Mouse (Mus musculus) liver, embryonic 14.5 days (tissue): ENCODE results near the gene Cacna1i.

Experiments used
- CTCF ChIP-seq: IDR thresholded peaks from 2 replicates; pipeline ENCODE4 v1.5.1; 2016; ENCODE audit warnings: antibody characterized with exemption, low read depth, control low read depth
- EP300 ChIP-seq: IDR thresholded peaks from 2 replicates; pipeline ENCODE4 v1.6.1; 2016; ENCODE audit warnings: antibody characterized with exemption, low read depth

DNA sequence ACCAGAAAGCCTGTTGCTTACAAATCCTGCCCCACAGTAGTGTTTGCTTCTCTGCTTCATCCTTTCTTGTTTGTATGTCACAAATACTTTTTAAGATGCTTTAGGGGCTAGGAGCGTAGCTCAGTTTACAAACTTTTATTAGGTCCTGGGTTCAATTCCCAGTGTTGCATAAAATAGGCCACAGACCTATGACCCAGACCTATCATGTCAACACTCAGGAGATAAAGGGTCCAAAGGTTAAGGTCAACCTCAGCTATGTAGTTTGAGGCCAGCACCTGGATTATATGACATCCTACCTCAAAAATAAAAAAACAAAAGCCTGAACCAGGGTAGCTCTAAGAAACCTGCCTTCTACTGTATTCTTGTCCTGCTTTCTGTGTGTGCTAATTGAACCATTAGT, 38.4 kb upstream of the Cacna1i start:
- TF ChIP-seq CTCF (no peak), EP300 (no peak)
